Mouse (Mus musculus): ENCODE measurements around the gene Dnajb8. TPM values are rescaled to one million over a fixed set of nuclear protein-coding genes. Genes with fewer than 3 reads are reported as not detected.

The Dnajb8 gene
- polyA plus RNA-seq (2014; fragmentation: Nextera tagmentation; extraction: Ambion mirVana) = not detected in 2 replicates

DNA sequence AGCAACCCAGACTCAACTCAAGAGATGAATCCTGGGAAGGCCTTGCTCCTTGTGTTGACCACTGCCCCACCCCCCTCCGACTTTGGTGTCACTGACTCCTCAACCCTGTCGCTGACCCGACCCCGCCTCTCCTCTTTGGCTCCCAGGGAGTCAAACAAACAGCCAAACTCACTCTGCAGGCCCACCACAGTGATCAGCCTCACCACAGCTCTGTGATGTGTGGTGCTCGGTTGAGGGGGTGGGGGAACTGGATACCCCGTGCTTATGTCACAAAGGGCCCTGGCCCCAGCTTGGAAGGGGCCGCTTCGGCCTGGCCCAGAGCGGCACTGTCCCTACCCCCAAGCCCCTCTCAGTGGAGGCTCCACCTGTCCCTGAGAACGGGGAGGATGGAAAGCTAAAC, at the start of gene Dnajb8:
Gene Dnajb8 (plus strand): TSS at position 301 of the 400 bp plus-strand sequence.
- H3K27me3 ChIP-seq (replicated peaks; ENCODE audit: control insufficient read depth, insufficient read depth, low read length) = no peaks in the 10 kb centered on the region
- DNase-seq (ENCODE audit: low spot score) (no peak), ATAC-seq (ENCODE audit: low read depth) (no peak)
- H3K4me2 ChIP-seq (ENCODE audit: low read depth, low read length) = no peak within 1 kb of the TSS
- H3K9me3 ChIP-seq (ENCODE audit: control insufficient read depth, low read length) = peaks cover 5% of the 10 kb centered on the region; the same call in 1 of the 2 replicates
- 51% methylated on average over 9 of the region's 10 CpGs for WGBS
- no peaks in the 10 kb centered on the region for H3K36me3 ChIP-seq (ENCODE audit: control insufficient read depth, insufficient read depth, low read length)
- H3K9ac ChIP-seq (ENCODE audit: low read depth, low read length) = no peak within 1 kb of the TSS
- no peak within 1 kb of the TSS for H3K27ac ChIP-seq (replicated peaks; ENCODE audit: low read depth, low read length)
- H3K4me1 ChIP-seq (ENCODE audit: control insufficient read depth, insufficient read depth, low read length) = no peaks in the 10 kb centered on the region
- H3K4me3 ChIP-seq (ENCODE audit: low read depth, low read length) = no peak within 1 kb of the TSS

- Histone ChIP-seq H3K4me2 (ENCODE audit: low read depth, low read length) (no peak overlapping the region), H3K4me1 (ENCODE audit: control insufficient read depth, insufficient read depth, low read length) (no peaks in the 10 kb centered on the region), H3K9me3 (ENCODE audit: control insufficient read depth, low read length) (peaks cover 22% of the 10 kb centered on the region), H3K4me3 (ENCODE audit: low read depth, low read length) (no peak overlapping the region), H3K27me3 (replicated peaks; ENCODE audit: control insufficient read depth, insufficient read depth, low read length) (no peaks in the 10 kb centered on the region), H3K27ac (replicated peaks; ENCODE audit: low read depth, low read length) (no peak overlapping the region), H3K9ac (ENCODE audit: low read depth, low read length) (no peak overlapping the region), H3K36me3 (ENCODE audit: control insufficient read depth, insufficient read depth, low read length) (no peaks in the 10 kb centered on the region)
- no peak for DNase-seq (ENCODE audit: low spot score)
- ATAC-seq (ENCODE audit: low read depth) = no peak
- 95% methylated on average over 3 of the region's 3 CpGs for WGBS
Measured at GRCm38 (mm10) chr6:88174191-88174590, 47.9 kb upstream of the Dnajb8 start.

GRCm38 (mm10) chr6:88174676-88175075, 47.4 kb upstream of the Dnajb8 start:
- peaks cover 22% of the 10 kb centered on the region for H3K9me3 ChIP-seq (ENCODE audit: control insufficient read depth, low read length)
- H3K27me3 ChIP-seq (replicated peaks; ENCODE audit: control insufficient read depth, insufficient read depth, low read length) = no peaks in the 10 kb centered on the region
- no peak for ATAC-seq (ENCODE audit: low read depth)
- no peaks in the 10 kb centered on the region for H3K36me3 ChIP-seq (ENCODE audit: control insufficient read depth, insufficient read depth, low read length)
- H3K4me3 ChIP-seq (ENCODE audit: low read depth, low read length) = no peak overlapping the region
- 91% methylated on average over 2 of the region's 2 CpGs for WGBS
- no peak overlapping the region for H3K27ac ChIP-seq (replicated peaks; ENCODE audit: low read depth, low read length)
- no peaks in the 10 kb centered on the region for H3K4me1 ChIP-seq (ENCODE audit: control insufficient read depth, insufficient read depth, low read length)
- H3K4me2 ChIP-seq (ENCODE audit: low read depth, low read length) = no peak overlapping the region
- no peak overlapping the region for H3K9ac ChIP-seq (ENCODE audit: low read depth, low read length)
- no peak for DNase-seq (ENCODE audit: low spot score)

GRCm38 (mm10) chr6:88184671-88185070, 37.4 kb upstream of the Dnajb8 start:
- Histone ChIP-seq H3K9ac (ENCODE audit: low read depth, low read length) (no peak overlapping the region), H3K36me3 (ENCODE audit: control insufficient read depth, insufficient read depth, low read length) (no peaks in the 10 kb centered on the region), H3K9me3 (ENCODE audit: control insufficient read depth, low read length) (no peaks in the 10 kb centered on the region), H3K4me3 (ENCODE audit: low read depth, low read length) (no peak overlapping the region), H3K4me1 (ENCODE audit: control insufficient read depth, insufficient read depth, low read length) (0 out of 2 replicates have a peak, but pooled peaks cover under 1% of the 10 kb centered on the region), H3K27me3 (replicated peaks; ENCODE audit: control insufficient read depth, insufficient read depth, low read length) (peaks cover 26% of the 10 kb centered on the region), H3K27ac (replicated peaks; ENCODE audit: low read depth, low read length) (no peak overlapping the region), H3K4me2 (ENCODE audit: low read depth, low read length) (no peak overlapping the region)
- DNase-seq (ENCODE audit: low spot score) (no peak), ATAC-seq (ENCODE audit: low read depth) (no peak)
- WGBS = 60% methylated on average over 4 of the region's 4 CpGs

DNA sequence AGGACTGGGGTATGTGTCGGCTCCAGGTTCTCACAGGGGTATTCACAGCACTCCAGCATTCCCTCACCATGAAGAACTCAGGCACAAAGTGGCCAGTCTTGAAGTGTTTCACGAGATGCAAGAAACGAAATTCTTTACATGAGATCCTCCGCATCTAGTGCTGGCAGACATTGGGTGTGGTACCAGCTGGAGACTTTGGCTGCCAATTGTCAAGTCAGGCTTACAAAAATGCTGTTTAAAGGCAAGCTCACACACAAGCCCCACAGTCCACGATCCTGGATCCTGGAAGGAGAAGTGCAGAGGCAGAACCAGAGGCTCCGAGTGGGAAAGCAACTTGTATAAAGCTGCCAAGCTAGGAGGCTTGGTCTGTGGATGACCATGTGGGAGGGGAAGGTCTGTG, 33.9 kb upstream of the Dnajb8 start:
- no peak for ATAC-seq (ENCODE audit: low read depth)
- DNase-seq (ENCODE audit: low spot score) = no peak
- H3K9me3 ChIP-seq (ENCODE audit: control insufficient read depth, low read length) = no peaks in the 10 kb centered on the region
- 0 out of 2 replicates have a peak, but pooled peaks cover 9% of the 10 kb centered on the region for H3K4me1 ChIP-seq (ENCODE audit: control insufficient read depth, insufficient read depth, low read length)
- H3K4me3 ChIP-seq (ENCODE audit: low read depth, low read length) = no peak overlapping the region
- H3K9ac ChIP-seq (ENCODE audit: low read depth, low read length) = no peak overlapping the region
- WGBS = 75% methylated on average over 6 of the region's 6 CpGs
- H3K36me3 ChIP-seq (ENCODE audit: control insufficient read depth, insufficient read depth, low read length) = no peaks in the 10 kb centered on the region
- H3K27me3 ChIP-seq (replicated peaks; ENCODE audit: control insufficient read depth, insufficient read depth, low read length) = peaks cover 61% of the 10 kb centered on the region
- H3K27ac ChIP-seq (replicated peaks; ENCODE audit: low read depth, low read length) = no peak overlapping the region
- no peak overlapping the region for H3K4me2 ChIP-seq (ENCODE audit: low read depth, low read length)

GRCm38 (mm10) chr6:88189312-88190042, 32.6 kb upstream of the Dnajb8 start:
- no peak overlapping the region for H3K27ac ChIP-seq (replicated peaks; ENCODE audit: low read depth, low read length)
- 1% methylated on average over 50 of the region's 56 CpGs for WGBS
- 0 out of 2 replicates have a peak, but pooled peaks cover 9% of the 10 kb centered on the region for H3K4me1 ChIP-seq (ENCODE audit: control insufficient read depth, insufficient read depth, low read length)
- peak; percentile 73 for ATAC-seq (ENCODE audit: low read depth)
- peaks cover 74% of the 10 kb centered on the region for H3K27me3 ChIP-seq (replicated peaks; ENCODE audit: control insufficient read depth, insufficient read depth, low read length)
- H3K4me3 ChIP-seq (ENCODE audit: low read depth, low read length) = peak overlapping the region; percentile 54
- 0 out of 2 replicates have a peak overlapping the region, but pooled peaks have one; percentile 42 for H3K9ac ChIP-seq (ENCODE audit: low read depth, low read length)
- no peaks in the 10 kb centered on the region for H3K36me3 ChIP-seq (ENCODE audit: control insufficient read depth, insufficient read depth, low read length)
- no peaks in the 10 kb centered on the region for H3K9me3 ChIP-seq (ENCODE audit: control insufficient read depth, low read length)
- H3K4me2 ChIP-seq (ENCODE audit: low read depth, low read length) = peak overlapping the region; percentile 90
- DNase-seq (ENCODE audit: low spot score) = peak; percentile 75

DNA sequence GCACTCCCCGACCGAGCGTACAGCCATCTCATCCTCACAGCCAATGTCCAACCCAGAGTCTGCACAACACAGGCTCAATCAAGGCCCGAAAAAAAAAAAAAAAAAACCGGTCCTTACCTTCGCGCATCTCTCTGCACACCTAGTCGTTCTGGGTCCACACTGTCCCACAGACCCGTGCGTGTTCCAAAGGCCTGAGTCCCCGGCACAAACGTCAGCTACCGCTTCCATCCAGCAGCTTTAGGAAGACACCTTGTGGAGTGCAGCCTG, 32.1 kb upstream of the Dnajb8 start:
- no peak for DNase-seq (ENCODE audit: low spot score)
- H3K4me1 ChIP-seq (ENCODE audit: control insufficient read depth, insufficient read depth, low read length) = 0 out of 2 replicates have a peak, but pooled peaks cover 9% of the 10 kb centered on the region
- no peaks in the 10 kb centered on the region for H3K36me3 ChIP-seq (ENCODE audit: control insufficient read depth, insufficient read depth, low read length)
- no peaks in the 10 kb centered on the region for H3K9me3 ChIP-seq (ENCODE audit: control insufficient read depth, low read length)
- H3K4me2 ChIP-seq (ENCODE audit: low read depth, low read length) = peak overlapping the region; percentile 90
- no peak overlapping the region for H3K27ac ChIP-seq (replicated peaks; ENCODE audit: low read depth, low read length)
- 0 out of 2 replicates have a peak overlapping the region, but pooled peaks have one; percentile 42 for H3K9ac ChIP-seq (ENCODE audit: low read depth, low read length)
- ATAC-seq (ENCODE audit: low read depth) = no peak
- WGBS = 2% methylated on average over 13 of the region's 13 CpGs
- peak overlapping the region; percentile 54 for H3K4me3 ChIP-seq (ENCODE audit: low read depth, low read length)
- peaks cover 79% of the 10 kb centered on the region for H3K27me3 ChIP-seq (replicated peaks; ENCODE audit: control insufficient read depth, insufficient read depth, low read length)

GRCm38 (mm10) chr6:88190310-88191023, 31.6 kb upstream of the Dnajb8 start:
- H3K27ac ChIP-seq (replicated peaks; ENCODE audit: low read depth, low read length) = no peak overlapping the region
- peaks cover 84% of the 10 kb centered on the region for H3K27me3 ChIP-seq (replicated peaks; ENCODE audit: control insufficient read depth, insufficient read depth, low read length)
- H3K4me2 ChIP-seq (ENCODE audit: low read depth, low read length) = peak overlapping the region; percentile 90
- no peaks in the 10 kb centered on the region for H3K9me3 ChIP-seq (ENCODE audit: control insufficient read depth, low read length)
- ATAC-seq (ENCODE audit: low read depth) (no peak), DNase-seq (ENCODE audit: low spot score) (no peak)
- peak overlapping the region; percentile 54 for H3K4me3 ChIP-seq (ENCODE audit: low read depth, low read length)
- 3% methylated on average over 49 of the region's 49 CpGs for WGBS
- H3K4me1 ChIP-seq (ENCODE audit: control insufficient read depth, insufficient read depth, low read length) = 0 out of 2 replicates have a peak, but pooled peaks cover 9% of the 10 kb centered on the region
- H3K9ac ChIP-seq (ENCODE audit: low read depth, low read length) = no peak overlapping the region
- H3K36me3 ChIP-seq (ENCODE audit: control insufficient read depth, insufficient read depth, low read length) = no peaks in the 10 kb centered on the region

All from embryonic facial prominence, embryonic 14.5 days (tissue).